Mouse (Mus musculus) brain, embryonic 14.5 days (tissue): ENCODE results near the gene Apbb1. TPM values are rescaled to one million over a fixed set of nuclear protein-coding genes. Genes with fewer than 3 reads are reported as not detected.

Source experiments
- DNase-seq: peaks from one replicate; pipeline ENCODE4 v3.0.0-alpha.2; 2011; ENCODE audit warnings: low read depth
- CTCF ChIP-seq: fragments of 200-500 bp; IDR thresholded peaks from 2 replicates; pipeline ENCODE4 v1.5.1; 2012; ENCODE audit warnings: inconsistent platforms, mild to moderate bottlenecking, moderate library complexity, borderline replicate concordance; ENCODE audit not compliant: insufficient read depth, insufficient read length; ENCODE audit errors: extremely low read depth
- POLR2A ChIP-seq: fragments of 200-500 bp; IDR thresholded peaks from 2 replicates; pipeline ENCODE4 v1.6.1; 2012; ENCODE audit warnings: mild to moderate bottlenecking, inconsistent platforms, borderline replicate concordance; ENCODE audit not compliant: poor library complexity, insufficient read depth, insufficient read length, severe bottlenecking; ENCODE audit errors: extremely low read depth
- polyA plus RNA-seq: library from polyadenylated mRNA; depleted of rRNA; stranded (reverse); fragments of >200 nt; gene quantifications from 2 replicates; pipeline ENCODE4 v1.2.3, GENCODE M21; 2012; rRNA removed

Apbb1 gene
- polyA plus RNA-seq: 304 and 347 TPM in 2 replicates

- DNase-seq: peak; percentile 91
- peak; percentile 93 for TF ChIP-seq POLR2A
- TF ChIP-seq CTCF: no peak
Measured at GRCm38 (mm10) chr7:105581094-105581703, at the start of gene Apbb1. Gene Apbb1 (minus strand): TSS chr7:105581653.

- TF ChIP-seq POLR2A (no peak), CTCF (no peak)
- peak; percentile 89 for DNase-seq
Measured at GRCm38 (mm10) chr7:105628633-105629032, 47.2 kb upstream of the Apbb1 start.

- TF ChIP-seq POLR2A (no peak), CTCF (no peak)
- no peak for DNase-seq
Measured at GRCm38 (mm10) chr7:105625397-105625796, 43.9 kb upstream of the Apbb1 start.

GRCm38 (mm10) chr7:105621646-105622292 lies 40.3 kb upstream of the Apbb1 start:
- no peak for DNase-seq
- TF ChIP-seq CTCF (no peak), POLR2A (no peak)

- TF ChIP-seq POLR2A (no peak), CTCF (no peak)
- no peak for DNase-seq
Measured at GRCm38 (mm10) chr7:105621053-105621452, 39.6 kb upstream of the Apbb1 start.

- no peak for TF ChIP-seq CTCF
- no peak for TF ChIP-seq POLR2A
- no peak for DNase-seq
Measured at GRCm38 (mm10) chr7:105619701-105620100, 38.2 kb upstream of the Apbb1 start.

GRCm38 (mm10) chr7:105617810-105618209 lies 36.4 kb upstream of the Apbb1 start:
- no peak for DNase-seq
- TF ChIP-seq CTCF: no peak
- TF ChIP-seq POLR2A: no peak

GRCm38 (mm10) chr7:105616561-105616960 lies 35.1 kb upstream of the Apbb1 start:
- no peak for TF ChIP-seq POLR2A
- no peak for TF ChIP-seq CTCF
- DNase-seq: no peak

GRCm38 (mm10) chr7:105615720-105616119 lies 34.3 kb upstream of the Apbb1 start:
- TF ChIP-seq CTCF: no peak
- no peak for TF ChIP-seq POLR2A
- DNase-seq: no peak

- no peak for DNase-seq
- no peak for TF ChIP-seq CTCF
- no peak for TF ChIP-seq POLR2A
Measured at GRCm38 (mm10) chr7:105614400-105614799, 32.9 kb upstream of the Apbb1 start.

GRCm38 (mm10) chr7:105611767-105612166 lies 30.3 kb upstream of the Apbb1 start:
- TF ChIP-seq POLR2A (no peak), CTCF (no peak)
- DNase-seq: no peak

GRCm38 (mm10) chr7:105608467-105608866 lies 27.0 kb upstream of the Apbb1 start:
- DNase-seq: no peak

More at GRCm38 (mm10) chr7:105608467-105608866, 27.0 kb upstream of the Apbb1 start:
- TF ChIP-seq CTCF (no peak), POLR2A (no peak)
